Mouse (Mus musculus): ENCODE measurements around the gene Vps8.

DNA sequence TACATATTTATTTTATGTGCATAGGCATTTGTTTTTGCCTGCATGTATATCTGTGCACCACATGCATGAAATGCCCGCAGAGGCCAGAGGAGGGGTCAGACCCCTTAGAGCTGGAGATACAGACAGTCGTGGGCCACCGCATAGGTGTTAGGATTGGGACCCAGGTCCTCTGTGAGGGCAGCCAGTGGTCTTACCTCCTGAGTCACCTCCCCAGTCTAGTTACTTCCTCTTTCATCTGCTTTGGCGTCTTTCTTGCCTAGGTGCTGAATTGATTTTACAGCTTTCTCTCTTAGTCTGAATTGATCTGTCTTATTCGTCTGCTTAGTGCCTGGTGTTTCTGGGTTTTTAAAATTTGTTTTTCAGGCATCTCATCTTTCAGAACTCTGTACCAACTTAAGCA is 69.4 kb downstream of the Vps8 start:
- no peak for TF ChIP-seq TCF12 (IDR thresholded peaks at IDR 0.05; ENCODE audit: insufficient read depth, poor library complexity, severe bottlenecking)
- no peak for TF ChIP-seq MYOD1 (IDR thresholded peaks at IDR 0.05; ENCODE audit: control insufficient read depth in 1 of 3, insufficient read length in 2 of 3, low read depth in 2 of 3)
- no peak for TF ChIP-seq POLR2A (IDR thresholded peaks at IDR 0.05; ENCODE audit: insufficient read length, low read depth)
- no peak for TF ChIP-seq CEBPB (IDR thresholded peaks at IDR 0.05; ENCODE audit: insufficient read depth, poor library complexity, severe bottlenecking)
- TF ChIP-seq MAX (IDR thresholded peaks at IDR 0.05; ENCODE audit: low read depth): no peak
- no peak for TF ChIP-seq POLR2AphosphoS2 (IDR thresholded peaks at IDR 0.05; ENCODE audit: insufficient read length, low read depth)
